Mouse (Mus musculus) left cerebral cortex, postnatal 10 days (tissue): Measurements from ENCODE around the gene Zfp804a. TPM values are rescaled to one million over a fixed set of nuclear protein-coding genes. Genes with fewer than 3 reads are reported as not detected.

Experiments used
- DNase-seq, 2 experiments: peaks; one replicate each; pipeline ENCODE4 v3.0.0; 2021 to 2022; ENCODE audit warnings: low spot score in 2 of 2, mixed read lengths in 1 of 2; ENCODE audit errors: extremely low spot score in 1 of 2
- intact Hi-C: fragments of 180-260 bp; cut with DNase I; formaldehyde crosslinking; loops from one replicate; pipeline ENCODE4 v1.15.1; 2025
- total RNA-seq, 2 experiments: library from RNA; stranded (reverse); gene quantifications; 2 replicates each; pipeline ENCODE4 v1.2.3; 2021

The Zfp804a gene
- total RNA-seq, 2 experiments from 2014 or later = 22.6 to 22.7 TPM

- intact Hi-C loops = no loop called here
- no peak for DNase-seq
Observed at GRCm38 (mm10) chr2:82217873-82218272, 164.9 kb downstream of the Zfp804a start.

- intact Hi-C loops = no loop called here
Observed at GRCm38 (mm10) chr2:82246020-82246419, 193.0 kb downstream of the Zfp804a start.

GRCm38 (mm10) chr2:82246902-82247522, 194.0 kb downstream of the Zfp804a start:
- intact Hi-C loops = no loop called here
- DNase-seq = no peak

More at GRCm38 (mm10) chr2:82246020-82246419, 193.0 kb downstream of the Zfp804a start:
- no peak for DNase-seq

GRCm38 (mm10) chr2:82253382-82253781, 200.4 kb downstream of the Zfp804a start:
- intact Hi-C loops = no loop called here
- no peak for DNase-seq

- no peak for DNase-seq
- intact Hi-C loops = no loop called here
Observed at GRCm38 (mm10) chr2:82282591-82283269, 229.7 kb downstream of the Zfp804a start.

- intact Hi-C loops = no loop called here
- no peak for DNase-seq
Observed at GRCm38 (mm10) chr2:82294932-82295493, 242.0 kb downstream of the Zfp804a start.
